Mouse (Mus musculus) limb, embryonic 13.5 days (tissue): Measurements from ENCODE around the gene Dlg2. TPM values are rescaled to one million over a fixed set of nuclear protein-coding genes. Genes with fewer than 3 reads are reported as not detected.

Experiments used
- ATAC-seq: fragments of 200-750 bp; cut with Nextera tagmentation; 2 replicates; pipeline ENCODE4 v1.8.0; 2017; ENCODE audit warnings: low read depth, moderate number of reproducible peaks, moderate TSS enrichment; ENCODE audit not compliant: low FRiP score
- H3K27ac ChIP-seq: fragments of 300-500 bp; sonication (generic); 2 replicates; pipeline ENCODE4 v1.5.1; 2015; ENCODE audit warnings: inconsistent platforms, mild to moderate bottlenecking, moderate library complexity
- H3K27me3 ChIP-seq: fragments of 300-500 bp; sonication (generic); 2 replicates; pipeline ENCODE4 v1.6.1; 2015; ENCODE audit warnings: mild to moderate bottlenecking, inconsistent platforms
- H3K36me3 ChIP-seq: fragments of 300-500 bp; sonication (generic); 2 replicates; pipeline ENCODE4 v1.6.1; 2015; ENCODE audit warnings: inconsistent platforms, mild to moderate bottlenecking, moderate library complexity
- H3K4me1 ChIP-seq: fragments of 300-500 bp; sonication (generic); 2 replicates; pipeline ENCODE4 v1.6.1; 2015; ENCODE audit warnings: inconsistent platforms
- H3K4me2 ChIP-seq: fragments of 300-500 bp; sonication (generic); replicated peaks from 2 replicates; pipeline ENCODE4 v1.6.1; 2015; ENCODE audit warnings: inconsistent platforms, mild to moderate bottlenecking, moderate library complexity
- H3K4me3 ChIP-seq: fragments of 300-500 bp; sonication (generic); 2 replicates; pipeline ENCODE4 v1.5.1; 2015; ENCODE audit warnings: moderate library complexity, mild to moderate bottlenecking, inconsistent platforms
- H3K9ac ChIP-seq: fragments of 300-500 bp; sonication (generic); 2 replicates; pipeline ENCODE4 v1.6.1; 2015; ENCODE audit warnings: mild to moderate bottlenecking, inconsistent platforms
- H3K9me3 ChIP-seq: fragments of 300-500 bp; sonication (generic); 2 replicates; pipeline ENCODE4 v1.6.1; 2016; ENCODE audit warnings: inconsistent platforms
- WGBS: fragments of 180-500 bp; shearing (Covaris S2); methylation state at CpG from one replicate; pipeline ENCODE4 v1.1.7; 2015; 5-methylcytosine and 5-hydroxymethylcytosine counted together
- polyA plus RNA-seq: library from polyadenylated mRNA; unstranded; fragments of >200 nt; fragmentation: Nextera tagmentation; extraction: Ambion mirVana; gene quantifications from 2 replicates; pipeline ENCODE4 v1.2.1, GENCODE M21; 2015

The Dlg2 gene
- polyA plus RNA-seq, 1 experiment from 2014 or later: 4.2 TPM

DNA sequence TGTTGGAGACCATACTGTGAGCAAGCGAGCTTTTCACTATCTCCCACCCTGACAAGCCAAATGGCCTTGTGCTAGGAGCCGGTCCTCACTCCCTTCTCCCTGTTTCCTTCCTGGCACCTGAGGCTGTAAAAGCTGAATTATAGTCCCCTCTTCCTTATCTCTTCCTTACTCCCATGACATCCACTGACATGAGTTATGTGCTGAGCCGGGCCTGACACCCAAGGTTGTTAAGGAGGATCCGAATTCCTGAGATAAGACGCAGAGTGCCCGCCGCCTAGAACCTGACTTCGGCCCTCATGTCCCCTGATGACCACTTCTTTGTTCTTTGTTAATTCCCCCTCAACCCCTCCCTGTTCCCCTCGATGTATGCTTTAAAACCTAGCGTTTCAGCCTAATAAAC, 1409.9 kb downstream of the Dlg2 start:
- no peak overlapping the region for H3K4me3 ChIP-seq
- no peak for ATAC-seq
- no peak overlapping the region for H3K9ac ChIP-seq
- no peaks in the 10 kb centered on the region for H3K27me3 ChIP-seq
- no peaks in the 10 kb centered on the region for H3K4me1 ChIP-seq
- WGBS: 83% methylated on average over 10 of the region's 10 CpGs
- H3K36me3 ChIP-seq: no peaks in the 10 kb centered on the region
- no peak overlapping the region for H3K27ac ChIP-seq
- H3K9me3 ChIP-seq: no peaks in the 10 kb centered on the region
- H3K4me2 ChIP-seq: no peak overlapping the region

DNA sequence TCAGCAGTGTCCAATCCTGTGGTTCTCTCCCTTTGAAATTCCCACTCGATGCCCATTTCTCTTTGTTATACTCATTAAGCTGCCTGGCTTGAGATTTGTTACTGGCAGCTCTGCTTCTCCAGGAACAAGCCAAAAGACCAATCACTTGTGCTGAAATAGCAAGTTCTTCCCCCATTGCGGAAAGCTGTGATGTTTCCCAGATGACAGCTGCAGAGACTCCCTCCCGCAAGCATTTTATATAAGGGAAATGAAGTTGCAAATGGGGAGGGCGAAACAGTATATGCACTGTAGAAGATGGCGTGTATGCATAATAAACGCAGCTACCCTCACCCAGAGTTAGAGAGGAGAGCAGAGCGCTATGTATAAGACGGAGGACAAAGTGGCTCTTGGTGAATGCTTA, 1417.5 kb downstream of the Dlg2 start:
- H3K27me3 ChIP-seq: no peaks in the 10 kb centered on the region
- 78% methylated on average over 8 of the region's 8 CpGs for WGBS
- H3K4me1 ChIP-seq: no peaks in the 10 kb centered on the region
- H3K36me3 ChIP-seq: no peaks in the 10 kb centered on the region
- H3K4me3 ChIP-seq: no peak overlapping the region
- H3K27ac ChIP-seq: no peak overlapping the region
- ATAC-seq: no peak
- no peak overlapping the region for H3K4me2 ChIP-seq
- H3K9ac ChIP-seq: no peak overlapping the region
- H3K9me3 ChIP-seq: no peaks in the 10 kb centered on the region

DNA sequence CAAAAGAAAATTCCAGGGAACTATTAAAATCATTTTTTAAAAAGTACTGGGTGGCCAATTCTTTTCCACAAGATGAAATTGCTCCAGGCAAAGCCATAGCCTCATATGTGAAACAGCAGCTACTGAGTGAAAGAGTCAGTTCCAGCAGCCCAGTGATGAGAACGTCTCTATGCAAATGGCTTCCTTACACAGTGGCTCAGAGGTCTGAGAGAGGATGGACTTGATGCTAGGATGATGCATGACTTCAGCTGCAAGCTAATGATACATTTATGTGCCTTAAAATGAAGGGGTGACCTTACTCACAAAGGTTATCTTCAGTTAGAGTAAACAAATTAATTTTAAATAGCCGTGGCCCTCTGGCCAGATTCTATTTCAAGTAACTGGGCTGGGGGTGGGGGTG, 1420.5 kb downstream of the Dlg2 start:
- Histone ChIP-seq H3K36me3 (no peaks in the 10 kb centered on the region), H3K4me3 (no peak overlapping the region), H3K9me3 (no peaks in the 10 kb centered on the region), H3K9ac (no peak overlapping the region), H3K4me1 (no peaks in the 10 kb centered on the region), H3K4me2 (no peak overlapping the region), H3K27me3 (no peaks in the 10 kb centered on the region), H3K27ac (no peak overlapping the region)
- WGBS: 17% methylated on average over 2 of the region's 2 CpGs
- no peak for ATAC-seq

DNA sequence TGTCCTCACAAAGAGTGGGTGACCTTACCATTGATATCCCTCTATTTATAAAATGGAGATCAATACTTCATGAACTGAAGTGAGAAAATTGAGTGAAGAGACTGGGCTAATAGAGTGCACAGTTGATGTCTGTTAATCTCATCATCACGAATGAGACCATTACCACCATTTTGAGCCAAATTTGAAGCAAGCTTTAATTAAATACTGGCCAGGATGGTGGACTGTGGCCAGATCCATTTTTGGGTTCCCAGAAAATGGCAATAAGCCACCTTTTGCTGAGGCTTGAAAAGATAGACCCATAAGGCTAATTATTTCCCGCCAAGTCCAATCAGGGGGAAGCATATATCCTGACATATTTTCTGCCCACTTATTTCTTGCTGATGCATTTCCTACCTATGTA, 1421.0 kb downstream of the Dlg2 start:
- no peak for ATAC-seq
- Histone ChIP-seq H3K36me3 (no peaks in the 10 kb centered on the region), H3K27ac (no peak overlapping the region), H3K4me2 (no peak overlapping the region), H3K4me1 (no peaks in the 10 kb centered on the region), H3K4me3 (no peak overlapping the region), H3K9ac (no peak overlapping the region), H3K9me3 (no peaks in the 10 kb centered on the region), H3K27me3 (no peaks in the 10 kb centered on the region)
- 79% methylated on average over 2 of the region's 2 CpGs for WGBS

DNA sequence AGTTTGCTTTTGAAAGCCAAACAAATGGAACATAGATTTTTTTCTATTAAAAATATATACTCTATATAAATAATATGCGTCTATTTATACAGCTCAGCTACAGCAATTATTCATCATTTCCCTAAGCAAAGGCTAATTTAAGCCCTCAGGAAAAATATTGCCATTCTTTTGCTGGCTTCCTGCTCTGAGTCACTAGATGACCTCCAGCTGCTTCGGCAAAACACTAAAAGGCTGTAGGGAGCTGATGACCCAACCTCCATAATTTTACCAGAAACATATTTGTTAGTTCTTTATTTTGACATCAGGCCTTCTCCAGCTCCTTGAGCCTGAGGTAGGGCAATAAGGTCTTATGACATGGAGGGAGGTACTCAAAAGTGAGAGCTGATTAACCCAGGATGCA, 1426.0 kb downstream of the Dlg2 start:
- Histone ChIP-seq H3K27ac (no peak overlapping the region), H3K4me3 (no peak overlapping the region), H3K9ac (no peak overlapping the region), H3K4me1 (no peaks in the 10 kb centered on the region), H3K9me3 (no peaks in the 10 kb centered on the region), H3K27me3 (no peaks in the 10 kb centered on the region), H3K4me2 (no peak overlapping the region), H3K36me3 (no peaks in the 10 kb centered on the region)
- ATAC-seq: no peak
- WGBS: 66% methylated on average over 2 of the region's 2 CpGs

DNA sequence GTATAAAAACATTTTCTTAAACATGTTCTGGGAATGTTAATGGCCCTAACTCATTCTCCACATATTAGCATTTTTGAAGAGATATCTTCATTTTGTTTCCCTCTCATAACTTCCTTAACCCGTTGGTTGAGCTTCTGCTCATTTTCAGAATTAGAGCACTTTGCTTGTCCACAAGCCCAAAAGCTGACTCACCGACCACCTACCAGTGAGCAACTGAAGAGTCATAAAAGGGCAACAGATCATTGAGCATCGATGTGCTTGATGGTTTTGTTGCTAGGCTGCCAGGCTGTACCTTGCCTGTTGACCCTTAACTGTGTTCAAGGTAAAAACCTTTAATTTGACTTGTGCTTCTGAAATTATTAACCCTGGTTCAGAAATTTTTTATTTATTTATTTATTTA, 1440.3 kb downstream of the Dlg2 start:
- no peak for ATAC-seq
- H3K27me3 ChIP-seq: no peaks in the 10 kb centered on the region
- H3K4me1 ChIP-seq: no peaks in the 10 kb centered on the region
- no peak overlapping the region for H3K27ac ChIP-seq
- H3K4me2 ChIP-seq: no peak overlapping the region
- no peak overlapping the region for H3K9ac ChIP-seq
- WGBS: 80% methylated on average over 3 of the region's 3 CpGs
- H3K36me3 ChIP-seq: no peaks in the 10 kb centered on the region
- H3K9me3 ChIP-seq: no peaks in the 10 kb centered on the region
- H3K4me3 ChIP-seq: no peak overlapping the region

DNA sequence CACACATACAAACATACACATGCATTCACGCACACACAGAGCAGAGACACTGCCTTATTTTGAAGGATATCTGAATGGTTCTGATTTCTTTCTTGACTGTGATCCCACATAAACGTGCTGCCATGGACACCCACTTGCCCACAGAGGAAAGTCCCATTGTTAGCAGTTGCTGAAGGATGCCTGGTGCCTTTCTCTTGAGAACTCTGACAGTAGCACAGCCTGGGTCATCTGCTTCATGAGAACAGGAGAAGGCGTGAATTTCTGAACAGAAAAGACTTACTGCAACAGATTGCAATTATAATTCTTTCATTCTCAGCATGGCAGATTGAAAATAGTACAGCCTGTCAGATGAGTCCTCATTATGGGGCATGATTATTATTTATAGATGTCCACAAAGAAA, 1442.6 kb downstream of the Dlg2 start:
- H3K9me3 ChIP-seq: no peaks in the 10 kb centered on the region
- ATAC-seq: no peak
- no peaks in the 10 kb centered on the region for H3K4me1 ChIP-seq

DNA sequence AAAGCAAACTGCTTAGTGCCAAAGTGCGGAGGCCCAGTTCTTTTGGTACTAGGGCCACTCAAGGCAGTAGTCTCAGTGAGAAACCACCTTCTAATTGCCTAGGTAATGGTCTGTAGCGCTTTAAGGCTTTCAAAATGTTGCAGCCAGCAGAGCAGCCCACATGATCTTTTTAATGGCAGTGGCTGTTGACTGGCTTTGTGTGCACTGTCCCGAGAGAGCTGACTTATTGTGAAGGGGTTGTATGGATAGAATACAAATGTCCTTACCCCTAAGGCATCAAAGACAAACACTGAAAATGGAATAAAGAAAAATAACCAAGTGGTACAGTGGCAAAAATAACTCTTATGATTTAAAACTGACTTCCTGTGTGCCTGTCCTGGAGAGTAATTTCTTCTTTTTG, 1443.3 kb downstream of the Dlg2 start:
- no peaks in the 10 kb centered on the region for H3K36me3 ChIP-seq
- no peaks in the 10 kb centered on the region for H3K4me1 ChIP-seq
- ATAC-seq: no peak
- H3K4me3 ChIP-seq: no peak overlapping the region
- no peak overlapping the region for H3K27ac ChIP-seq
- WGBS: 69% methylated on average over 3 of the region's 3 CpGs
- no peaks in the 10 kb centered on the region for H3K9me3 ChIP-seq
- H3K27me3 ChIP-seq: no peaks in the 10 kb centered on the region
- H3K4me2 ChIP-seq: no peak overlapping the region
- no peak overlapping the region for H3K9ac ChIP-seq

More for the DNA sequence above, 1442.6 kb downstream of the Dlg2 start:
- Histone ChIP-seq H3K27me3 (no peaks in the 10 kb centered on the region), H3K9ac (no peak overlapping the region), H3K4me2 (no peak overlapping the region), H3K4me3 (no peak overlapping the region), H3K27ac (no peak overlapping the region), H3K36me3 (no peaks in the 10 kb centered on the region)
- WGBS: 80% methylated on average over 3 of the region's 3 CpGs

DNA sequence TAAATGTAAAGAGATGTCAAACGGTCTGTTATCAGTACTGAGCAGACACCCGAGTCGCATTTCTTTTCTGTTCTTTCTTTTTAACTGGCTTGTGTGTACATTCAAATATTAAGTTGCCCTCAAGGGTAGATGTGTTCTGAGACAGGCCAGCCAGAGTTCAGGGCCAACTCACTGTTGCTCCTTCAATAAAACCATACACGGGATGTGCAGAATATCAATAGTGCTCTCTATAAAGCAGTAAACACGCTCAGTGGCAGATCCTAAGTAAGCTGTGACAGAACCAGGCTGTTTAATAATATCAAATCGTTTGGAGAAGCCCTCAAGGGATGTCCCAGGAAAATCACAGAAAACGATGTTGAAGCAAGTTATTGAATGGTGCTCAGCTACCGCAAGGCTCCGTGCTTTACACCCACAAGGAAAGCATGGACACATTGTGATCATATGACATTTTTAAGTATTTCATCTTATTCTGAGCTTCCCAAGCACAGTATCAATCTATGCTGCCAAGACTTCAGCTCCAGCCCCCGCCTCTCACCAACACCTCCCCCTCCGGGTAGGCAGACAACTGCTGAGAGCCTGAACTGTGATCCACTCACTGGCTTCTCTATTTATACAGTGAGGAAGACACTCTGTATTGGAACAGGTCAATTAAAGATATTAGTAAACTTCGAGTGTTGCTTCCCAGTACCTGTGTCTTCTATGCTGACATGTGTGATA, 1458.6 kb downstream of the Dlg2 start:
- Histone ChIP-seq H3K27ac (no peak overlapping the region), H3K4me2 (no peak overlapping the region), H3K36me3 (no peaks in the 10 kb centered on the region), H3K9me3 (no peaks in the 10 kb centered on the region), H3K9ac (no peak overlapping the region), H3K27me3 (no peaks in the 10 kb centered on the region), H3K4me1 (no peaks in the 10 kb centered on the region), H3K4me3 (no peak overlapping the region)
- ATAC-seq: no peak
- WGBS: 77% methylated on average over 12 of the region's 12 CpGs

DNA sequence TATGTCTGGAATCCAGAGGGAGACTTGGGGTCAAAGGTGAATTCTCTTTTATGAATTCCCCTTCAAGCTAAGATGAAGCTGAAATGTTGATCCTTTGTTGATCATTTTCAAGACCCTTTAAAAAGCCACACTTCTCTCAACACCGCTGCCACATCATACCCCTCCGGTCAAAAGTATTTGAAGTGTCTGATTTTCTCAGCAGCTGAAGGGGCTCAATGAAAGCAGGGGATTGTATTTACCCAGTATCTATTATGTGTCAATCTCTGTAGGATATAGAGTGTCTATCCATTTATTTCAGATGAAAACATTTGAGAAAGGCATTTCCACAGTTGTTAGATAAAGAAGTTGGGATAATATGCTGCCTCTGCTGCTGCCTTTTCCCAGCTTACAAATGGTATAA, 1459.7 kb downstream of the Dlg2 start:
- no peaks in the 10 kb centered on the region for H3K36me3 ChIP-seq
- H3K4me3 ChIP-seq: no peak overlapping the region
- ATAC-seq: no peak
- 82% methylated on average over 2 of the region's 2 CpGs for WGBS
- H3K4me2 ChIP-seq: no peak overlapping the region
- no peak overlapping the region for H3K9ac ChIP-seq
- H3K27ac ChIP-seq: no peak overlapping the region
- no peaks in the 10 kb centered on the region for H3K27me3 ChIP-seq
- no peaks in the 10 kb centered on the region for H3K4me1 ChIP-seq
- H3K9me3 ChIP-seq: no peaks in the 10 kb centered on the region

DNA sequence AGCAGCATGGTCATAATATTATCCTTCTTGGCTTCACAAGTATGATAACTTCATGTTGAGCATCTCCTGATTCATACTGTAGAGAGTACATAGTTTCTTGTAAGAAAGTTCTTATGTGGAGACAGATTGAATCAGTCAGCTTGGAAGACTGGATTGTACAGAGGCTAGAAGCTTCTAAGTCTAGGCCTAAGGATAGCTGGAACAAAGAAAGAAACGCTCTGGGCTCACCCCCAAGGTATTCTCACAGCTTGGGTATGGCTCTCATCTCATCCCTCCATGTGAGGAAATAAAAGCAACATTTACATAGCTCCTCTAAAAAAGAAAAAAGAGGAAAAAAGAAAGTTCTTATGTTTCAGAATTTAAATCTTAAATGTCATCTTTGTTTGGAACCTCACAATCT, 1466.8 kb downstream of the Dlg2 start:
- H3K36me3 ChIP-seq: no peaks in the 10 kb centered on the region

DNA sequence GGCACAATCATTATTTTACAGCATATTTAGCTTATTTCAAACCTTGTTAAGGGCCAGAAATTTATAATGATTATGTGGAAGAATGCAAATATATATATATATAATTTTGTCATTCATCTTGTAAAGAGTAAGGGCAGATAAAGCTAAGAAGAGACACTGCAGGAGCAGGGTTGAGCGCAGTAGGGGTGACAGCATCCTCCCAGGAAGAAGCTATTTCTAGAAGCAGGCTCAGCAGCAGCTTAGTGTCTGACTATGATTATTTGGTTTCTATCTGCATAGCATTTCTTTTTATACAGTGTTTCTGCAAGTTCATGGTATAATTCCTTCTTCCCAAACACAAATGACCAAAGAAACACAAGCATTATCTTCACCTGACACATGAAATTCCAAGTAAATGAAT, 1479.1 kb downstream of the Dlg2 start:
- 90% methylated on average over 1 of the region's 1 CpGs for WGBS
- no peaks in the 10 kb centered on the region for H3K36me3 ChIP-seq
- no peaks in the 10 kb centered on the region for H3K27me3 ChIP-seq
- no peaks in the 10 kb centered on the region for H3K9me3 ChIP-seq
- no peak overlapping the region for H3K27ac ChIP-seq
- no peaks in the 10 kb centered on the region for H3K4me1 ChIP-seq
- no peak overlapping the region for H3K4me2 ChIP-seq
- H3K4me3 ChIP-seq: no peak overlapping the region
- no peak overlapping the region for H3K9ac ChIP-seq
- ATAC-seq: no peak

More for the DNA sequence above, 1466.8 kb downstream of the Dlg2 start:
- no peaks in the 10 kb centered on the region for H3K4me1 ChIP-seq
- WGBS: 85% methylated on average over 1 of the region's 1 CpGs
- no peak overlapping the region for H3K4me3 ChIP-seq
- no peak for ATAC-seq
- H3K4me2 ChIP-seq: no peak overlapping the region
- no peaks in the 10 kb centered on the region for H3K27me3 ChIP-seq
- H3K27ac ChIP-seq: no peak overlapping the region
- H3K9ac ChIP-seq: no peak overlapping the region
- H3K9me3 ChIP-seq: no peaks in the 10 kb centered on the region

DNA sequence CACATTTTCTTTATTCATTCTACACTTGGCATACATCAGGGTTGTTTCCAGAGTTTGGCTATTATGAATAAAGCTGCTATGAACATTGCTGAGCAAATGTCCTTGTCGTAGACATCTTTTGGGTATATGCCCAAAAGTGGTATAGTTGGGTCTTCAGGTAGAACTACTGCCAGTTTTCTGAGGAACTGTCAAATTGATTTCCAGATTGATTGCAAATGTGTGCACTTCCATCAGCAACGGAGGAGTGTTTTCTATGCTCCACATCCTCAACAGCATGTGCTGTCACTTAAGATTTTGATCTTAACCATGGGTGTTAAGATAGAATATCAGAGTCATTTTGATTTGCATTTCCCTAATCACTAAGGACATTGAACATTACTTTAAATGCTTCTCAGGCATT, 1486.5 kb downstream of the Dlg2 start:
- Histone ChIP-seq H3K36me3 (no peaks in the 10 kb centered on the region), H3K4me3 (no peak overlapping the region), H3K9me3 (no peaks in the 10 kb centered on the region), H3K27ac (no peak overlapping the region), H3K27me3 (no peaks in the 10 kb centered on the region), H3K4me1 (no peaks in the 10 kb centered on the region), H3K4me2 (no peak overlapping the region), H3K9ac (no peak overlapping the region)
- no peak for ATAC-seq
- WGBS: 81% methylated on average over 2 of the region's 2 CpGs
